Mouse (Mus musculus) megakaryocyte progenitor cell, adult 5-6 weeks (primary cell): Measurements from ENCODE around the gene Tlx1. TPM values are rescaled to one million over a fixed set of nuclear protein-coding genes. Genes with fewer than 3 reads are reported as not detected.

Experiments
- ATAC-seq: replicated peaks from 2 replicates; pipeline ENCODE4 v1.8.0; 2016; ENCODE audit warnings: mild to moderate bottlenecking, moderate TSS enrichment, inconsistent platforms; ENCODE audit not compliant: poor library complexity
- total RNA-seq, 2 experiments: library from RNA; stranded (forward) in 1 of 2; stranded (reverse) in 1 of 2; fragments of 157-497, 149-512 nt in 1 of 2; fragments of 200-1000 nt in 1 of 2; gene quantifications; 2 replicates each; pipeline versions ENCODE4 v1.2.3 to v1.2.4; 2015 to 2017

Tlx1 gene
- total RNA-seq, 2 experiments from 2014 or later = not detected

- ATAC-seq = no peak
Measured at GRCm38 (mm10) chr19:45156381-45156780, 5.9 kb downstream of the Tlx1 start.

GRCm38 (mm10) chr19:45158201-45158600 lies 7.7 kb downstream of the Tlx1 start:
- no peak for ATAC-seq

GRCm38 (mm10) chr19:45158896-45159295 lies 8.4 kb downstream of the Tlx1 start:
- no peak for ATAC-seq

GRCm38 (mm10) chr19:45159491-45159890 lies 9.0 kb downstream of the Tlx1 start:
- ATAC-seq = no peak

GRCm38 (mm10) chr19:45159991-45160390 lies 9.5 kb downstream of the Tlx1 start:
- no peak for ATAC-seq

GRCm38 (mm10) chr19:45160523-45160922 lies 10.0 kb downstream of the Tlx1 start:
- peak; percentile 69 for ATAC-seq

GRCm38 (mm10) chr19:45161093-45161492 lies 10.6 kb downstream of the Tlx1 start:
- peak; percentile 83 for ATAC-seq

- ATAC-seq = no peak
Measured at GRCm38 (mm10) chr19:45162181-45162580, 11.7 kb downstream of the Tlx1 start.

GRCm38 (mm10) chr19:45162871-45163270 lies 12.4 kb downstream of the Tlx1 start:
- ATAC-seq = no peak

- ATAC-seq = no peak
Measured at GRCm38 (mm10) chr19:45170451-45170850, 20.0 kb downstream of the Tlx1 start.

GRCm38 (mm10) chr19:45174803-45175202 lies 24.3 kb downstream of the Tlx1 start:
- 0 out of 2 replicates have a peak, but pooled peaks have one; percentile 23 for ATAC-seq

GRCm38 (mm10) chr19:45176269-45176668 lies 25.8 kb downstream of the Tlx1 start:
- peak; percentile 85 for ATAC-seq

GRCm38 (mm10) chr19:45177004-45177737 lies 26.7 kb downstream of the Tlx1 start:
- ATAC-seq = peak; percentile 82

GRCm38 (mm10) chr19:45179451-45179850 lies 29.0 kb downstream of the Tlx1 start:
- no peak for ATAC-seq

GRCm38 (mm10) chr19:45180447-45180846 lies 30.0 kb downstream of the Tlx1 start:
- ATAC-seq = no peak

- ATAC-seq = no peak
Measured at GRCm38 (mm10) chr19:45194651-45195050, 44.2 kb downstream of the Tlx1 start.

- no peak for ATAC-seq
Measured at GRCm38 (mm10) chr19:45196967-45197366, 46.5 kb downstream of the Tlx1 start.

GRCm38 (mm10) chr19:45205311-45206105 lies 55.0 kb downstream of the Tlx1 start:
- peak; percentile 29 for ATAC-seq
